Mouse (Mus musculus) midbrain, embryonic 16.5 days (tissue): ENCODE measurements around the gene Slc35b2. TPM values are rescaled to one million over a fixed set of nuclear protein-coding genes. Genes with fewer than 3 reads are reported as not detected.

Experiments used
- ATAC-seq: fragments of 200-750 bp; cut with Nextera tagmentation; 2 replicates; pipeline ENCODE4 v1.8.0; 2017; ENCODE audit warnings: moderate TSS enrichment
- H3K27ac ChIP-seq: fragments of 300-500 bp; sonication (generic); 2 replicates; pipeline ENCODE4 v1.5.1; 2014; ENCODE audit warnings: mild to moderate bottlenecking, low read length, mixed read lengths
- H3K27me3 ChIP-seq: fragments of 300-500 bp; sonication (generic); 2 replicates; pipeline ENCODE4 v1.6.1; 2014; ENCODE audit warnings: low read depth, low read length, mixed read lengths; ENCODE audit not compliant: control insufficient read depth, insufficient read depth
- H3K36me3 ChIP-seq: fragments of 300-500 bp; sonication (generic); 2 replicates; pipeline ENCODE4 v1.6.1; 2014; ENCODE audit warnings: mild to moderate bottlenecking, low read length, moderate library complexity, mixed read lengths; ENCODE audit not compliant: control insufficient read depth, insufficient read depth
- H3K4me1 ChIP-seq: fragments of 300-500 bp; sonication (generic); 2 replicates; pipeline ENCODE4 v1.6.1; 2014; ENCODE audit warnings: mild to moderate bottlenecking, low read length, mixed read lengths; ENCODE audit not compliant: control insufficient read depth, insufficient read depth
- H3K4me2 ChIP-seq: fragments of 300-500 bp; sonication (generic); 2 replicates; pipeline ENCODE4 v1.6.1; 2014; ENCODE audit warnings: mild to moderate bottlenecking, low read length, mixed read lengths
- H3K4me3 ChIP-seq: fragments of 300-500 bp; sonication (generic); 2 replicates; pipeline ENCODE4 v1.5.1; 2014; ENCODE audit warnings: low read depth, mild to moderate bottlenecking, low read length, moderate library complexity, mixed read lengths
- H3K9ac ChIP-seq: fragments of 300-500 bp; sonication (generic); 2 replicates; pipeline ENCODE4 v1.6.1; 2014; ENCODE audit warnings: low read depth, low read length, mixed read lengths
- H3K9me3 ChIP-seq: fragments of 300-500 bp; sonication (generic); replicated peaks from 2 replicates; pipeline ENCODE4 v1.6.1; 2014; ENCODE audit warnings: mild to moderate bottlenecking, low read length, mixed read lengths; ENCODE audit not compliant: control insufficient read depth, poor library complexity, severe bottlenecking
- WGBS: fragments of 180-500 bp; shearing (Covaris S2); extraction: QIAGEN DNeasy Blood & Tissue Kit; methylation state at CpG from one replicate; pipeline ENCODE4 v1.1.7; 2014; 5-methylcytosine and 5-hydroxymethylcytosine counted together
- polyA plus RNA-seq: library from polyadenylated mRNA; unstranded; fragments of >200 nt; fragmentation: Nextera tagmentation; extraction: Ambion mirVana; gene quantifications from 2 replicates; pipeline ENCODE4 v1.2.1, GENCODE M21; 2015

Slc35b2 gene
- polyA plus RNA-seq, 1 experiment from 2014 or later: 79.6 TPM

DNA sequence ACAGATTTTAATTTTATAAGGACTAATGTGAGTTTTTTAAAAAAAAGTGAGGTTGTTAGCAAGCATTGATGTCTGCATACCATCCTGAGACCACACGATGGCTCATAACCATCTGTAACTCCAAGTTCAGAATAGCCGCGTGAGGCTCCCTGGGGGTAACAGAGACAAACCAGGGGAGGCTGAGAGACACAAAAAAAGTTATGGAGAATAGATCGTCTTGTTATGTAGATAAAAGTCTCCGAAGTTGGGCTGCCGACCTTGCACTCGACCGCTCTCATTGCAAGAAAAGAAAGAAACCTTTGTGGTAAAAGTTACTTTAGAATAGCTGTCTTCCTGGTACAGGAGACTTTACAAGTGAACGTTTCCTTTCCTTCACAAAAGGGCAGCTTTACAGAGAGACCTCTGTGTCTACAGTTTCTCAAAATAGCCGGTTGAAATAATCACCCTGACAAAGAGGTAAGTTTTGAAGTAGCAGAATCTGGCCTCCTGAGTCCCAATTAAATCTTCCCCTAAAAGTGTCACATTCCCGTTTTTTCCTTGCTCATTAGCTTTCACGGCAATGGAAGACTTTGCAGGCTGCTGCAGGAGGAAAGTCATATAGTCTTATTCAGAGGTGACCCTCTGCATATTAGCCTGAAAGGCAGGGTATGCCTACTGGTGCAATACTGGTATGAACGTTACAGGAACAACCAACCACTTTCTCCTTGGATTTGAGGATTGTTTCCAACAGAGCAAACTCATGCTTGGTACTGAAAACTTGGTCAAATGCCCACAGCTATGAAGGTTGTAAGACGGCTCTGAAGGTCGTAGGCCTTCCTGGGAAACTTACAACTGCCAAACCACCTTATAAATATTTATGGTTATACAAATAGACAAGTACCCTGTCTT is 43.6 kb downstream of the Slc35b2 start:
- 80% methylated on average over 15 of the region's 15 CpGs for WGBS
- Histone ChIP-seq H3K4me3 (no peak overlapping the region), H3K27me3 (no peaks in the 10 kb centered on the region), H3K4me1 (no peaks in the 10 kb centered on the region), H3K36me3 (no peaks in the 10 kb centered on the region), H3K9me3 (no peaks in the 10 kb centered on the region; the same call in 1 of the 2 replicates), H3K27ac (no peak overlapping the region), H3K9ac (no peak overlapping the region), H3K4me2 (no peak overlapping the region)
- ATAC-seq: no peak

DNA sequence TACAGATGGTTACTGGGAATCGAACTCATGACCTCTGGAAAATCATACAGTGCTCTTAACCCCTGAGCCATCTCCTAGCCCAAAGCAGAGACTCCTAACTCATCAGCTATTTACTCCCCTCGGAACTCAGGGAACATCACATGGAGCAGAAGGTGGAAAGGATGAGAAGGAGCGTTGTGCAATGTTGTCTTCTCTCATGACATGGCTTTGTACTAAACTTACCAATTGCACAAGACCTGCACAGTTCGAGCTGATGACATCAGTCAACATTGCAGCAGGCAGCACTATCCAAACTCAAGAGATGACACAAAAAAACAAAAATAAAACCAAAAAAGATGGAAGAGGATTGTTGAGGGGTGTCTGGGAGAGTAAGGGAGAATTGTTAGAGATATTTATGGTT is 44.7 kb downstream of the Slc35b2 start:
- H3K27ac ChIP-seq: no peak overlapping the region
- 95% methylated on average over 4 of the region's 4 CpGs for WGBS
- H3K4me1 ChIP-seq: no peaks in the 10 kb centered on the region
- no peaks in the 10 kb centered on the region for H3K27me3 ChIP-seq
- H3K9ac ChIP-seq: no peak overlapping the region
- ATAC-seq: no peak
- no peaks in the 10 kb centered on the region for H3K36me3 ChIP-seq
- no peaks in the 10 kb centered on the region; the same call in 1 of the 2 replicates for H3K9me3 ChIP-seq
- H3K4me2 ChIP-seq: no peak overlapping the region
- no peak overlapping the region for H3K4me3 ChIP-seq

DNA sequence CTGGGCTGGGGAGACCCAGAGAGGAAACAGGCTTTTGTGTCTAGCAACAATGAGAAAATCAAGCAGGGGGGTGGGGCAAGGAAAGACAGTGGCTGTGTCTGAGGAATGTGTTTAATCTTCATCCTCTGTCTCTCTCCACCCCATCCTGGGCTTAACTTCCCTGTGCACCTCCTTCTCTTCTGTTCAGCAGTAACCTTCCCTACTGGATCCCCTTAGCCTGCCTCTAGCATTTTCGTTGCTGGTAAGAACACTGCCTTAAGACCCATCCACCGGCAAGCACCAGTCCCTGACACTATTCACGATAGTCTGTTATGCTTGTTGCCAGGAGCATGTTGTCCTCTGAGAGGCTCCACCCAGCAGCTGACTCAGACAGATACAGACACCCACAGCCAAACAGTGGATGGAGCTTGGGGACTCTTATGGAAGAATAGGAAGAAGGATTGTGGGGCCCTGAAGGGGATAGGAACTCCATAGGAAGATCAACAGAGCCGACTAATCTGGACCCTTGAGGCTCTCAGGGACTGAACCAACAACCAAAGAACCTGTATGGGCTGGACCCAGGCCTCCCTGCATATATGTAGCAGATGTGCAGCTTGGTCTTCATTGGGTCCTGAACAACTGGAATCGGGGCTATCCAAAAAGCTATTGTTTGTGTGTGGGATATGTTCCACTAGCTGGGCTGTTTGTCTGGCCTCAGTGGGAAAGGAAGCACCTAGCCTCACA is 46.6 kb downstream of the Slc35b2 start:
- Histone ChIP-seq H3K27ac (no peak overlapping the region), H3K4me3 (no peak overlapping the region), H3K27me3 (no peaks in the 10 kb centered on the region), H3K9me3 (no peaks in the 10 kb centered on the region; the same call in 1 of the 2 replicates), H3K36me3 (no peaks in the 10 kb centered on the region), H3K4me2 (no peak overlapping the region), H3K4me1 (no peaks in the 10 kb centered on the region), H3K9ac (no peak overlapping the region)
- no peak for ATAC-seq
- 16% methylated on average over 5 of the region's 5 CpGs for WGBS

DNA sequence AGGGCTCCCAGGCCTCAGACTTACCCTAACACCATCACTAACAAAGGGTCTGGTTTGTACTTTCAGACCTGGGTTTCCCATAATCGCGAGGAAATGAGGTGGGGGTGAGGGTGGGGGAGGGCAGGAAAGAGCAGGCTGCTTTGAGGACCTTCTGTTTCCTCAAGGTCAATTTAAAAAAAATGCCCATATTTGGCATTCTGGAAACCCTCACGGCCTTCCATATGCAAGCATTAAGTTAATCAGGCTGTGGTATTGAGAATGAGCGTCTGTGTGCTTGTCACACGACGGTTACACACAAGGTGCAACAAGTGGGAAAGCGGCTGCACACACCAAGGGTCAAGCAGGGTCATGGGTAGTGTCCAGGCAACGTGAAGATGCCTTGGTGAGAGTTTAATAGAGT is 48.3 kb downstream of the Slc35b2 start:
- Histone ChIP-seq H3K36me3 (no peaks in the 10 kb centered on the region), H3K27me3 (no peaks in the 10 kb centered on the region), H3K4me2 (no peak overlapping the region), H3K9me3 (no peaks in the 10 kb centered on the region; the same call in 1 of the 2 replicates), H3K4me3 (no peak overlapping the region), H3K4me1 (no peaks in the 10 kb centered on the region), H3K27ac (no peak overlapping the region), H3K9ac (no peak overlapping the region)
- WGBS: 92% methylated on average over 8 of the region's 8 CpGs
- ATAC-seq: no peak

DNA sequence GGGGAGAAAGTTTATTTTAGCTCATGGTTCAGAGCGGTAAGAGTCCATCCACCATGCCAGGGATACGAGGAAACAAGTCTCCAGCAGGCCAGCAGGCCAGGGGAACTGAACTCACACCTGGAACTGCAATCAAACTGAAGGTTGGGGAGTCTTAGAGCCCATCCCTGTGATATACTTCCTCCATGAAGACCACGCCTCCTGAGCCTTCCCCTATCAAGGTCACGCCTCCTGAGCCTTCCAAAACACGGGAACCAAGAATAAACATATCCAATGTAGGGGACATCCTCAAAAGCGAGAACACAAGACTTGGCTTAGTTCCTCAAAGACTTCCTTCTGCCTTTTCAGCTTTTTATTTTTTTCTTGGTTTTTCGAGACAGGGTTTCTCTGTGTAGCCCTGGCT is 49.2 kb downstream of the Slc35b2 start:
- no peak for ATAC-seq
- Histone ChIP-seq H3K9me3 (no peaks in the 10 kb centered on the region), H3K4me1 (no peaks in the 10 kb centered on the region), H3K4me2 (no peak overlapping the region), H3K9ac (no peak overlapping the region), H3K27ac (no peak overlapping the region), H3K36me3 (no peaks in the 10 kb centered on the region), H3K4me3 (no peak overlapping the region), H3K27me3 (no peaks in the 10 kb centered on the region)
- WGBS: 90% methylated on average over 7 of the region's 7 CpGs

DNA sequence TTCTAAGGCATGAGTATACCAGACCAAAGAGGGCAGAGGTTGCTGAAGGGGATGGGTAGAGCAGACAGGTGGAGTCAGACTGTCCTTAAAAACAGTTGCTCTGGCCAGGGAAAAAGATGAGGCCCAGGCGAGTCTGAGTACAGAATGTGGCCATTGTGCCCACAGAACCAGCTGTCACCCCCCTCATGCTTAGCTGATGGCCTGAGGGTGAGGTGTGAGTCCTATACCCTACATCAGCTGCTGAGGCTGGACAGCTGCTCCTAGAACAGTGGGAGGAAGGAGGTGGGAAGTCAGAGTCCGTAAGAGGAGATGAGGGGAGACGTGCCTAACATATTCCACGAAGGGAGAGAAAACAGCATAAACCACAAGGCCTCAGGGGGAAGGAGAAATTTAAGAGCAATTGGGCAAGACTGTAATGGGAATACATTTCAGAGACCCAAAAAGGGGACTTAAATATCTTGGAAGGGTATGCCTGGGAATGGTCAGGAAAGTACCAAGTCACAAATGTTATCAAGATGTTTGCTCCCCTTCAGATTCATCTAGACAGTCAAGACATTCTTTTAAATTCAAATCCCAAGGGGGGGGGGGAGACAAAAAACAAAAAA is 52.5 kb downstream of the Slc35b2 start:
- Histone ChIP-seq H3K27ac (no peak overlapping the region), H3K4me3 (no peak overlapping the region), H3K27me3 (no peaks in the 10 kb centered on the region), H3K9ac (no peak overlapping the region), H3K4me2 (no peak overlapping the region), H3K4me1 (no peaks in the 10 kb centered on the region), H3K9me3 (no peaks in the 10 kb centered on the region), H3K36me3 (no peaks in the 10 kb centered on the region)
- ATAC-seq: no peak
- WGBS: 62% methylated on average over 4 of the region's 4 CpGs

DNA sequence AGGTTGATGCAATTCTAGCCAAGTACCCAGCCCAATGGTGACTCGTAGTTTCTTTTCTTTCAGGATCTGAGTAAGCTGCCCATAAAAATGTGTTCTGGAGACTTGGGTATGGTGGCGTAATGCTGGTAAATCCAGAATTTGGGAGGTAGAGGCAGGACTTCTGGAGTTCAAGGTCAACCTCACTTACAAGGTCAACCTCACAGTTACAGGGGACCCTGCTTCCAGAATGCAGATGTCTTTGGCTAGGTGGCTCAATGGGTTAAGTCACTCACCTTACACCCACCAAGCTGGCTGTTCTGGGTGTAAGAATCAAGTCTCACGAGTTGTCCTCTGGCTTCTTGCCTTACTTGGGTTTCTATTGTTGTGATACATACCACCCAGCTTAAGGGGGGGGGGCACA is 53.0 kb downstream of the Slc35b2 start:
- H3K4me2 ChIP-seq: no peak overlapping the region
- WGBS: 90% methylated on average over 3 of the region's 3 CpGs
- no peaks in the 10 kb centered on the region for H3K4me1 ChIP-seq
- ATAC-seq: no peak
- no peak overlapping the region for H3K27ac ChIP-seq
- H3K4me3 ChIP-seq: no peak overlapping the region
- no peaks in the 10 kb centered on the region for H3K36me3 ChIP-seq
- no peaks in the 10 kb centered on the region for H3K27me3 ChIP-seq
- no peak overlapping the region for H3K9ac ChIP-seq
- H3K9me3 ChIP-seq: no peaks in the 10 kb centered on the region
